Mouse (Mus musculus) adrenal gland, postnatal 36 days (tissue): Measurements from ENCODE around the gene Scn5a. TPM values are rescaled to one million over a fixed set of nuclear protein-coding genes. Genes with fewer than 3 reads are reported as not detected.

ENCODE experiments used
- DNase-seq, 2 experiments: peaks; one replicate each; pipeline ENCODE4 v3.0.0; 2021; ENCODE audit warnings: mixed read lengths in 1 of 2
- long read RNA-seq, 2 experiments: library from polyadenylated mRNA; stranded (forward); transcript quantifications; one replicate each; pipeline ENCODE4 v2.0.0; 2021; ENCODE audit warnings: borderline sequencing depth in 2 of 2
- total RNA-seq, 2 experiments: library from RNA; stranded (reverse); gene quantifications; 2 replicates each; pipeline ENCODE4 v1.2.3; 2021

Gene Scn5a
- under 1 TPM; 0.10 TPM for total RNA-seq
- long read RNA-seq, experiment 1 = 0 reads
- long read RNA-seq, experiment 2 = 0 reads

- DNase-seq = peak; percentile 47 to 59
Measured at GRCm38 (mm10) chr9:119578636-119579438, at the start of gene Scn5a. Scn5a (minus strand) TSS chr9:119579016.

- DNase-seq = no peak
Measured at GRCm38 (mm10) chr9:119627227-119627626, 48.4 kb upstream of the Scn5a start.

- no peak for DNase-seq
Measured at GRCm38 (mm10) chr9:119624151-119624550, 45.3 kb upstream of the Scn5a start.

DNA sequence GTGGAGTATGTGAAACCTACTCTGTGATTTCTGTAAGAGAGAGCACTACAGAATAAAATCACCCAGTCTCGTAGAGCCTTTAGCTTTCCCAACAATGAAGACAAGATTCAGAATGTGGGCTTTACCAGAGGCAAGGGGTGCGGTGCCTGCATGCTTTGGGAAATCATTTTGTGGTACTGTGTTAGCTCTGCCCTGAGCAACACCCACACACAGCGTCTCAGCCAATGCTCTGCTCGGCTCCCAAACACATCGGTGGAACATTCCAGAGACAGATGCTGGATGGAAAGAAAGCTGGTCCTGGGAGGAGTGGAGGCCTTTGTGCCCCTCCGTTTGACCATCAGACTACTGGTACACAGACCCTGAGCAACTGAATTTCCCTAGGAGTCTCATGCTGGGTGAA is 36.0 kb upstream of the Scn5a start:
- DNase-seq = no peak

- DNase-seq = no peak
Measured at GRCm38 (mm10) chr9:119610563-119611166, 31.8 kb upstream of the Scn5a start.

DNA sequence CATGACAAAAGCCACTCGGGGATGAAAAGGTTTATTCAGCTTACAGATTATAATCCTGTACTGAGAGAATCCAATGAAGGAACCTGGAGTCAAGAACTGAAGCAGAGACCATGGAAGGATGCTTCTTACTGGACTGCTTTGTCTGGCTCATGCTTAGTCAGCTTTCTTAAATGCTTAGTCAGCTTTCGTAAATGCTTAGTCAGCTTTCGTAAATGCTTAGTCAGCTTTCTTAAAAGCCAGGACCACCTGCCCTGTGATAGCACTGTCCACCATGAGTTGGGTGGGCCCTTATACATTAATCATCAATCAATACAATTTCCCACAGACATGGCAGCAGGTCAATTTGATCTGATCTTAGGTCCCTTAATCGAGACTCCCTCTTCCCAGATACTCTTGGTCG is 28.1 kb upstream of the Scn5a start:
- DNase-seq = no peak

GRCm38 (mm10) chr9:119604607-119605006 is 25.8 kb upstream of the Scn5a start:
- no peak for DNase-seq

DNA sequence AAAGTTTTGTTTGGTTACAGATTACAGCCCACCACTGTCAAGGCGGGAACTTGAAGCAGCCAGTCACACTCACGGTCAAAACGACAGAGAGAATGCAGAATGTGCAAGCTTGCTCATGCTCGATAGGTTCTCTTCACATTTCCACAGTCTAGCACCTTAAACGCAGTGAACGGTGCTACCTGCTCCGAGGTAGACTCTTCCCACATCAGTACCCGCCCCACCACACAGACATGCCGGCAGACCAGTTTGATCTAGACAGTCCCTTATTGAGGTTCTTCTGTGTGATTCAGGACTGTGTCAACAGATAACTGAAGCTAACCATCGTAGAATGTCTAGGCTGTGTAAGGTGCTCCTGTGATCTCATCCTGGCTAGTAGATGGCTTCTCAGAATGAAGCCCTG is 19.7 kb upstream of the Scn5a start:
- DNase-seq = no peak

DNA sequence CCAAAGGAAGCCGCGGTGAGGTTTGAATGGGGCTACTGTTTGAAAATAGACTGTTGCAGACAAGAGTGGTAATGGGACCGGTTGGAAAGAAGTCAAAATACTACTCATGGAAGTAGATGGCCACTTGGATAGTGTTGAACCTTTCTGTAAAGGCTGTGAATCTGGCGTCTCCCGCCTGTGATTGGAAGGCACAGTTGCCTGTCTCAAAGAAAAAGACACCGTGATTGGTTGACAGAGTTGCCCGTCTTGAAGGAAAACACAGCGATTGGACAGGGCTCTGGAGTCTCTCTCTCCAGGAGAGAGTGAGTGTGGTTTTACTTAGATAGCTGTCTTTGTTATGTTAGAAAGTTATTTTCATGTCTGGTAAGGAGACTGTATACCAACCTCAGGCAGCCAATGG is 18.5 kb upstream of the Scn5a start:
- no peak for DNase-seq

- no peak for DNase-seq
Measured at GRCm38 (mm10) chr9:119589592-119589991, 10.8 kb upstream of the Scn5a start.

- DNase-seq = no peak
Measured at GRCm38 (mm10) chr9:119588763-119589449, 10.1 kb upstream of the Scn5a start.

DNA sequence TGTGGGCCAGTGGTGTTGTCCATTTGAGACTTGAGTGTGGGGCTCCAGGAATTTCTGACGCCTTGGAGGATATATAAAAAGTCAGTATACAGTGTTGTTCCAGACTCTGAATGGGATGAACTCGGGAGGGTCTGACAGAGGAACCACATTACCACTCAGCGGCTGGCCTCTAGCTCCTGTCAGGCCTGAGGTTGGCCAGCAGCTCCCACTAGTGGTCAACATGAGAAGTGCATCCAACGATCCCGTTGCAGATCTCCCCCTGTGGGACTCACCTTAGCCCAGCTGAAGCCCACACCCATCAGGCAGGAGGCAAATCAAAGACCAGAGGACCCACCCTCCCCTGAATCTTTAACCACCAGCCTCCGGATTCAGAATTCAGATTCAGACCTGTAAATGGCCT is 1.9 kb upstream of the Scn5a start:
- peak; percentile 76 to 77 for DNase-seq

DNA sequence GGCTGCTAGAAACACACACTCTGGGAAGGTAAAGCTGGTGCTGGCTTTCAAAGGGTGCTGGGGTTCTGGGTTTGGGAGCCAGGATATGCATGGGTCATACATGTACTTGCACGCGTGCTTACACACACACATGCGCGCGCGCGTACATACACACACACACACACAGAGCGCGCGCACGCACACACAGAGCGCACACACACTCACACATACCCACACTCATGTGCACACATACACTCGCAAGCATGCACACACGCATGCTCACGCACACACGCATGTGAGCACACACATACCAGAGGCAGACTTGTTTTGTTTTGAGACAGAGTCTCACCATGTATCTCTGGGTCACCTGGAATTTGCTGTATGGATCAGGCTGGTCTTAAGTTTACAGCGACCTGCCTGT is 1.4 kb upstream of the Scn5a start:
- no peak for DNase-seq

DNA sequence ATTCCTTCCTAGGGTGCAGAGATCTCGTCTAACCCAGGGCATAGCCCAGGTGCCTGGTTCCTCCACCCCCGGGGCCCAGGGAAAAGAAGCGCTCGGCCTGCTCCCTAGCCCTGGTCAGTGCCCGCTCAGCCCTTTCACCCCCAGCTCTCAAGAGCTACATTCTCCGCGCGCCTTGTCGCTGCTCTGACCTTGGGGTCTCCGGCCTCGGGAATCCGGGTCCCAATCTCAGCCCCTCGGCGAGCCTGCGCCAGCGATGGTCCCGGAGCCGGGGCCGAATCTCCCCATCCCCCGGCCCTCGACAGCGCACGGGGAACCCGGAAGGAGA is 543 bp downstream of the Scn5a start:
- DNase-seq = no peak

DNA sequence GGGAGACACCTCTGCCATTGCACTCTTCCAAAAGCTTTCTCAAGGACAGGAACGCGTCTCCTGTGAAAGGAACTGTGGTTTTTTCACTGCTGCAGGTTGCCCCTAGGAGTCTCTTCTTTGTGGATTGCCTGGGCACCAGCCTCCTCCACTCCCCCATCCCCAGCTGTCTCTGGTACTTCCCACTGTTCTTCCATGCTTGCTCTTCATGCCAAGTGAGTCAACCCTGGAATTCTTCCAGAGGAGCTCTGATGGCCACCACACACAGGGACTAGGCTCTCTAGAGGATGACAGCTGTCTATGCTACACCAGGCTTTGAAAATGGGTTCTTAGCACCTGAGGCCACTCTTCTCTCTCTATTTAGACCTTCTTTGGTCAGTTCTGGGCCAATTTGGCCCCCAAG is 1.8 kb downstream of the Scn5a start:
- peak in 1 of 2 experiments; percentile 12 for DNase-seq

DNA sequence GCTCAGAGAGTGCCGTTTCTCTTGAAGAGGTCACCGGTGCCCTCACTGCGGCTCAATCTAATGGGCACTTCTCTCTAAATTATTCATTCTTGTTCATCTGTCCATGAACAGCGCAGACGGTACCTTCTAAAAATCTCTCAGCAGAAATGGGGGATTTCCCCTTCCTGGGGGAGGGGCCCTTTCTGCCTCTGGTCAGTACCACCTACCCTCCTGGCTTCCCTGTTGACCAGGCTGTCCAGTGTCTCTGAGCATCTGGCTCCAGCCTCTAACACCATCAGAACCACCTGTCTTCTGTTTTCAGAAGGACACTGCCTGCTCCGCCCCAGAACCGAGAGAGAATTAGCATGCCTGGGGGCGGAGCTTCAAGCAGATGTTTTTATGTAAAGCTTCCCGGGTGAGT is 3.1 kb downstream of the Scn5a start:
- no peak for DNase-seq

DNA sequence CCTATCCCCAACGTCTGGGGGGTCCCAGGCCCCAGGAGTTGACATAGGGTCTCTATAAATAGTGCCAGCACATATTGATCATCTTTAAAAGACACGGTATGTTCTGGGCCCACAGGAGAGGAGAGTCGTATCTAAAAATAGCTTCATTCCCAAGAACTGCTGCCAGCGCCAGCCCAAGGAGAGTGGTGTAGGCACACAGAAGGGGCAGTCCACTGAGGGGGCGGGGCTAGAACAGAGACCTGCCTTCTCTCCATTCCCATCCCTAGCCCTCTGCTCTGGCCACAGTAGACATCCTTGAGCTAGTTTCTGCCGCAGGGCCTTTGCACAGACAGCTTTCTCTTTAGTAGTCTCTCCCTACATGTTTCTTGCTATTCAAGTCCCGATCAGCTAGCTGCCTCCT is 4.5 kb downstream of the Scn5a start:
- DNase-seq = no peak

DNA sequence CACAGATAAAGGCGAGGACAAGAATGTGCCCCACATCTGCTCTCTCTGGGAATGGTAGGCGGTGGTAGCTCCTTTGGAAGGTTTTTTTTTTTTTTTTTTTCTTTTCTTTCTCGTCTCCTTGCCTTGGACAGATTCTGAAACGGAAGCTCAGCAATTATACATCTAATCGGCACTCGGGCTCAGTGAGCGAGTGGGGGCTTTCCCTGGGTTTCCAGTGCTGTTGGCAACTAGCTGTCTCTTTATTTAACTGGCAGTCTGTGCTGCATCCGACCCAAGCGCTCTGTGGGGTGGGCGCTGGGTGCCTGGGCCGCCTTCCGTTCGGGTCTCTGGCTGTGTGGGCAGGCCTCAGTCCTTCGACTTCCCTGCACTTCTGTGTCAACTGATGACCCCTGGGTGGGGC is 5.8 kb downstream of the Scn5a start:
- no peak for DNase-seq

- no peak for DNase-seq
Measured at GRCm38 (mm10) chr9:119571411-119571888, 7.4 kb downstream of the Scn5a start.

DNA sequence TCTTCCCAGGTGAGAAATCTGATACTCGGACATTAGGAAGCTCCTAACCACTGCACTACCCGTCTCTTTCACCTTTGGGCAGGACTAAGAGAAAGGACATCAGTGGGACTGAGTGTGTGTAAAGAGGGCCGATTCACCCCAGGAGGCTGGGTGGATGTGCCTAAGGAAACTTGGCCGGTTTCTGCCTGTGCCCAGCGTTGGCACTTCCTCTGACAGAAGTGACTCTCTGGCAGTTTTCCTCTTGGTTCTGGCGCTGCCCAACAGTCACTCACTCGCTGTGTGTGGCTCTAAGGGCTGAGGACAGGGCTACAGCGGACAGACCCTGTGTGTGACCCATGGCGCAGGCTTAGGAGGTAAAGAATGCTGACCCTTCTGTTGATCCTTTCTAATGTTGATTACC is 8.2 kb downstream of the Scn5a start:
- DNase-seq = no peak

DNA sequence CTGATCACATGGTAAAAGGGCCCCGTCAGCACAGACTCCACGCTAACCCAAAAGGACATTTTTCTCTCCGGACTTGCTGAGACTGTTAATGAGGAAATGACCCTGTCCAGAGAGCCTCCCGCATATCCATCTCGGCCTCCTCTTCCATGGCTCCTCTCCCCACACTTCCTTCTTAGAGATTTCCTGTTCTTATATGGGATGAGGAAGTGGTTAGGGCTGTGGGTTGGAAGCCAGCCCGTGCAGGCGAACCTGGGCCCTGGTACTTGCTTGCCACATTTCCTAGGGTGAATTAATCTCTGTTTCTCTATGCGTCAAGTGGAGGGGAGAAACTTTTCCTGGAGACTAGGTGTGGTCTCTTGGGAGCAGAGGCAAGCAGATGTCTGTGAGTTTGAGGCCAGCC is 10.1 kb downstream of the Scn5a start:
- DNase-seq = no peak

DNA sequence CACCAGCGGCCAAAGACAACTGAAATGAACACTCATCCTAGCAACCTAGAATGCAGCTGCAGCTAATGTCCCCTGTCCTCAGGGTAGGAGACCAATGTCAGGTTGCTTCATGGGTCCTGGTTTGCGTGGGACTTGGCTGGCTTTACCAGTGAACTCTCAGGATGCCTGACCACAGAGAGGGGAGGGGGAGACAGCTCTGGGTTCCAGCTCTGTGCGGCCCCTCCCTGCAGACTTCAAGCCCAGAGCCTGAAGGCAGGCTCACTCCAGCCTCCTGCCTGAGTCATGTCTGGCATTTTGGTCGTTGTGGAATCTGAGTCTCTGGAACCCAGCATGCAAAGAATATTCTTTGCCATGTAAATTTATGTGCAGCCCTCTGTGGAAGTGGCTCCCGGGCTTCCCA is 11.0 kb downstream of the Scn5a start:
- DNase-seq = no peak

- DNase-seq = no peak
Measured at GRCm38 (mm10) chr9:119566214-119566613, 12.6 kb downstream of the Scn5a start.
